Mouse (Mus musculus): ENCODE results near the gene Slc43a2.

Slc43a2 gene

GRCm38 (mm10) chr11:75531469-75532242 is at the start of gene Slc43a2:
Gene Slc43a2 (plus strand): TSS chr11:75531694.
- peak; percentile 97 for DNase-seq (ENCODE audit: low spot score)

GRCm38 (mm10) chr11:75486192-75486591 is 45.3 kb upstream of the Slc43a2 start:
- DNase-seq (ENCODE audit: low spot score): no peak

DNA sequence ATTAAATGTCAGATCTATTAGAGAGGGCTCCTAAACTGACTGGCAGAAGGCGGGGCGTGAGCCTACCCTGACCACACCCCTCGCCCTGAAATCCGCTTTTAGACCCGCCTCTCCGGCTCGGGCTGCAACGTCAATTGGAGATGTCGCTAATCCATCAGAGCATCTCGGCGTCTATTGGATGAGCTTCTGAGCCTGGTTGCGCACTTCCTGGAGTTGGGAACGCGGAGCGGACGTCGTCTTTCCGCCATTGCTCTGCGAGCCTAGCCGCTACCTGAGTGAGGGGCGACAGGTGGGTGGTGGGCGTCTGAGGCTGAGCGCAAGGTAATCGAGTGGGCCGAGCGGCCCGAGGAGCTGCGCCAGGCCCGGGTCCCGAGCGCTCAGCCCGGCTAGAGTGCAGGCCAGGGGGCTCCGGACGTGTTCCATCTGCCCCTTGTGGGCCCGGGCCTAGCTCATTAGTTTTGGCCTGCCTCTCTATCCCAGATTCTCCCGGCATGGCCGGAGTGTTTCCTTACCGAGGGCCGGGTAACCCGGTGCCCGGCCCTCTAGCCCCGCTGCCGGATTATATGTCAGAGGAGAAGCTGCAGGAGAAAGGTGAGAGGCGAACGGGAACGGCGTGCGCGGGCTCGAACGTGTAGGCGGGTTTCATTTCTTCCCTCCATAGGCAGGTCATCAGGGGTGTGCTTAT is 44.8 kb upstream of the Slc43a2 start, which contains the start of gene Prpf8:
Gene Prpf8 (plus strand): TSS at position 216 of the 685 bp plus-strand sequence.
- peak; percentile 99 for DNase-seq (ENCODE audit: low spot score)

DNA sequence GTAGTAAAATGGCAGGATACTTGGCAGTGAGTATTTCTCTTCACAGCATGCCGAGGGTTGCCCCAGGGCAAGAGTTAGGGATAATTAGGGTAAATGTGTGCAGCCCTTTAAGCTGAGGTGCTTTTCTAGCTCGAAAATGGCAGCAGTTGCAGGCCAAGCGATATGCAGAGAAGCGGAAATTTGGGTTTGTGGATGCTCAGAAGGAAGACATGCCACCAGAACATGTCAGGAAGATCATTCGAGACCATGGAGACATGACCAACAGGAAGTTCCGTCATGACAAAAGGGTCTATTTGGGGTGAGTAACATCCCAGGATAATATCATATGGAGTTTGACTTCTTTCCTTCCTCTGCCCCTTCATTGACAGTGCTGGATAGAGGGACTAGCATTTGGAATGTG is 44.0 kb upstream of the Slc43a2 start:
- no peak for DNase-seq (ENCODE audit: low spot score)

- DNase-seq (ENCODE audit: low spot score): no peak
Measured at GRCm38 (mm10) chr11:75494296-75495049, 37.0 kb upstream of the Slc43a2 start.

- DNase-seq (ENCODE audit: low spot score): no peak
Measured at GRCm38 (mm10) chr11:75498126-75498525, 33.4 kb upstream of the Slc43a2 start.

- DNase-seq (ENCODE audit: low spot score): no peak
Measured at GRCm38 (mm10) chr11:75508162-75508561, 23.3 kb upstream of the Slc43a2 start.

DNA sequence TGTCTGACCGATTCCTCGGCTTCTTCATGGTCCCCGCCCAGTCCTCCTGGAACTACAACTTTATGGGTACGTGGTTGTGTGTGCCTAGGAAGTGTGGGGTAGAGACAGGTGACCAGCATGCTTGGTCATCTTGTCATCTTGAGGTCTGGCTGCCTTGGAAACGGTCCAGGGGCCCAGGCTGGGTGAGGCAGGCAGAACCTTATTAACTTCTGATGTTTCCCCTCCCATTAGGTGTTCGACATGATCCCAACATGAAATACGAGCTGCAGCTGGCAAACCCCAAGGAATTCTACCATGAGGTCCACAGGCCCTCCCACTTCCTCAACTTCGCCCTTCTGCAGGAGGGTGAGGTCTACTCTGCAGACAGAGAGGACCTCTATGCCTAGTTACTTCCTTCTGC is 22.6 kb upstream of the Slc43a2 start:
- no peak for DNase-seq (ENCODE audit: low spot score)

GRCm38 (mm10) chr11:75509741-75510626 is 21.5 kb upstream of the Slc43a2 start, which contains the start of gene Rilp:
Gene Rilp (plus strand): TSS chr11:75510094.
- peak; percentile 42 for DNase-seq (ENCODE audit: low spot score)

DNA sequence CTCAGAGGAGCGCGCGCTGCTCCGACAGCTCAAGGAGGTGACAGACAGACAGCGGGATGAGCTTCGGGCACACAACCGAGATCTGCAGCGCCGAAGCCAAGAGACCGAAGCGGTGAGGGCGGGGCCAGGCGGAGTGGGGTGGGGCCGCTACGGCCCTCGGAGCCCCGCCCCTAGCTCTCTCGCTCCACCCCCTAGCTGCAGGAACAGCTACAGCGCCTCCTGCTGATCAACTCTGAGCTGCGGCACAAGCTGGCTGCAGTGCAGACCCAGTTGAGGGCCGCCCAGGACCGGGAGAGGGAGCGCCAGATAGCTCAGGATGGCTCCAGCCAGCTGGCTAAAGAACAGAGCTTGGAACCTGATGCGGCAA is 20.9 kb upstream of the Slc43a2 start:
- DNase-seq (ENCODE audit: low spot score): peak; percentile 93

GRCm38 (mm10) chr11:75511213-75511612 is 20.3 kb upstream of the Slc43a2 start:
- no peak for DNase-seq (ENCODE audit: low spot score)

DNA sequence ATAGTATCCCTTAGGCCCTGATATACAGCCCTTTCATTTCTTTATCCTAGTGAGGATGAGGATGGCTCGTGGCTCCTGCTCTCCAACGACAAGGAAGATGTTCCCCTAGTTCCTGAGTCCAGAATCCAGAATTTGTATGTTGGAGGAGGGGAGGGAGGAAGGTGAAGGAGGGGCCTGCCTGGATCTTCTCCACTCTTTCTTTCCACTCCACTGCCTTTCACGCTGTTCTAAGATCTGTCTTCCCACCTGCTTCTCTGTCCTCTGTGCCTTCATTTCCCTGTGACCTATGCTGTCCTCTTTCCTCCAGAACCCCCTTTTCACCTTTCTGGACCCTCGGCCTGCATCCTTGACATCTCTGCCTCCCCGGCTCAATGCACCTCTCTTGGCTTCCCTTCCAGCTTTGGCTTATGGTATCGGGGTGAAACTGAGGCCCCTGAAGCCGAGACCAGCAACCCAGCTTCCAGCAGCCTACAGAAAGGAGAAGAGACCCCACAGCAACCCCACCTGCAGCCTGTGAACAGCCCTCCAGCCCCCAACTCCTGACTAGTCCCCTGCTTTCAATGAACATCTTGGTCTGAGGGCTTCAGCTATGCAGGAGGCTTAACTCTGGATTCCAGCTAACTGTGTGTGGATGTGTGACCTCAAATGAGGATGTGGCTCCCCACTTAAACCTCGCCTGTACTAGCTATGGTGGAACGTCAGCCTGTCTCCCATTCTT is 19.0 kb upstream of the Slc43a2 start:
- DNase-seq (ENCODE audit: low spot score): no peak

DNA sequence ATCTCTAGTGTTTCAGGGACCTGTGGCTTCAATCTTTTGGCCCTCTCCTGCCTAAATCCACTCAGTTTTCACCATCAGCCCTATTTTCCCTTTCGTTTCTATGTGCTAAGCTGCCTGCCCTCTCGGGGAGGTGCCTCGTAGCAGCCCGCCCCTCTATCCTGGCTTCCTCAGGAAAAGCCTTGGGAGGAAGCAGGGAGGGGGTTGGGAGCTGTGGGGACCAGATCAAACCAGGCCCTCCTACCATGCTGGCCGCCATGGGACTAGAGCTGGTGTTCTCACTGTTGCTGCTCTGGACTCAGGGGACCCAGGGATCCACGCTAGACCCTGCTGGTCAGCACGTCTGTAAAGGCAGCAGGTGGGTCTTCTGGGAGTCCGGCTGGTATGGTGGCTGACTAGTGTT is 18.2 kb upstream of the Slc43a2 start, which contains the start of gene Scarf1:
Gene Scarf1 (plus strand): TSS at position 205 of the 400 bp plus-strand sequence.
- no peak for DNase-seq (ENCODE audit: low spot score)

DNA sequence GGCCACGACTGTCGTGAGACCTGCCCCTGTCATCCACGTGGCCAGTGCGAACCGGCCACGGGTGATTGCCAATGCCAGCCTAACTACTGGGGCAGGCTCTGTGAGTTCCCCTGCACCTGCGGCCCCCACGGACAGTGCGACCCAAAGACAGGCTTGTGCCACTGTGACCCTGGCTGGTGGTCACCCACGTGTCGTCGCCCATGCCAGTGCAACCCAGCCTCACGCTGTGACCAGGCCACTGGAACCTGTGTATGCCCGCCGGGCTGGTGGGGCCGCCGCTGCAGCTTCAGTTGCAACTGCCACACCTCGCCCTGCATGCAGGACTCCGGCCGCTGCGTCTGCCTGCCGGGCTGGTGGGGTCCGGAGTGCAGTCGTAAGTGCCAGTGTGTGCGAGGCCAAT is 16.3 kb upstream of the Slc43a2 start:
- DNase-seq (ENCODE audit: low spot score): no peak

DNA sequence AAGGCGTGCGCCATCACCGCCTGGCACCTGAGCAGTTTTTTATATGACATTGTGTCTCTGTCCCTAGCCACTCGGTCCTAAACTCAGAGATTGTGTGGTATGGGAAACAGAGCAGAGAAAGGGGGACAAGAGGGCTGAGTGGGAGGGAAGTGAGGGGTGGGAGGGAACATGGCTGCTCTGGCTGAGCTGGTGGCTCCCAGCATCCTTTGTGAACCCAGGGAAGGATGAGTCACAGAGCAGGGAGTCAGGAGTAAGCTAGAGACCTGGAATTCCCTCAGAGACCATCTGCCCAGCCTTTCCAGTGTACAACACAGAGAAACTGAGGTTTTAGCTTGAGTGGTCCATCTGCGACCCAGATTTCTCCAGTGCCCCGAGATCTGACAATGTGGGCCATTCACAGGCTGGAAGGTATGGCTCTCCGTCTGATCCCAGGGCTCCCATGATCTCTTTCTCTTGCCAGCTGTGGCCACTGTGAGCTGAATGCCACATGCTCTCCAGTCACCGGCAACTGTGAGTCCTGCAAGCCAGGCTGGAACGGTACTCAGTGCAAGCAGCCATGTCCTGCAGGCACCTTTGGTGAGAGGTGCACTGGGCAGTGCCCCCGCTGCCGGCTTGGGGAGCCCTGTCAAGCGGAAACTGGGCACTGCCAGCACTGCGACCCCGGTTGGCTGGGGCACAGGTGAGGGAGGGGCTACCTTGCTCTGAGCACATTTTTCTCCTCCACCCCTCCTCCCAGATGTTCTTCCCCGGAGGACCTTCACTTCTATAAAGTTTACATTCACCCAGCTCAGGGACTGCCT is 11.5 kb upstream of the Slc43a2 start:
- DNase-seq (ENCODE audit: low spot score): no peak

DNA sequence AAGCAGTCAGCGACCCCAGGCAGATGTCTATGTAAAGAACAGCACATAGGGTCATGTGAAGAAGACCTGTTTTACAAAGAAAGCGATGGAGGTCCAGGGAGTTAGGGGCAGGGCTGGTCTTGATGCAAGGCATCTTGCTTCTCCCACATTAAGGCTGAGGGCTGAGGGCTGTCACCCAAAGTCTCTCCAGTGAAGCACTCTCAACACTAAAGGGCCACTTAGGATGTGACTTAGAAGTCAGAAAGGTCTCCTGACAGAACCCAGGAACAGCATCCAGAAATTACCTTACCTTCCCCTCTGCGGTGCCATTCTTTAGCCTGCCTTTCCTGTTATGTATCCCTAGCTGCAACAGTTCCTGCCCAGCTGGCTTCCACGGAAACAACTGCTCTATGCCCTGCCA is 9.9 kb upstream of the Slc43a2 start:
- DNase-seq (ENCODE audit: low spot score): no peak

- no peak for DNase-seq (ENCODE audit: low spot score)
Measured at GRCm38 (mm10) chr11:75522793-75523192, 8.7 kb upstream of the Slc43a2 start.

DNA sequence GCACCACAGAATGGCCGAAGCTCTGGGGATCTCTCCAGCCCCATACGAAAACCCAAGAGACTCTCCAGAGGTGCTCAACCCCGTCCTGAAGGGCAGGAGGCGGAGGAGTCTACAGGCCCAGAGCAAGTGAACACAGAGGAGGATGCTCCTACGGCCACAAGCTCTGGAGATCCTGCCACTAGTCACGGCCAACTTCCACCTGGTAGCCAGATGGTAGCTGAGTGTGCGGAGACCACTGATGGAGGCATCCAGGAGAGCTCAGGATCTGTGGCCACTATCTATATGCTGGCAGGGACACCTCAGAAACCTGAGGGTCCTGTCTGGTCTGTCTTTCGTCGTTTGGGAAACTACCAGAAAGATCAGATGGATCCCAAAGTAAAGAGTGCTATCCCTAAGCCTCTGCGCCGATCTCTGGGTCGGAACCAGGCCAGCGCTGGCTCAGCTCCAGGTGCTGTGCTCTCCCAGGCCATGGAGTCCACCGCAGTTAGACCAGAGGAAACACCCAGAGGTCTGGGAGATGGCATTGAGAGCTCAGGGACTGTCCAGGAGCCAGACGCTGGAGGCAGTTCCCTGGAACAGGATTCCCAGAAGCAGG is 5.9 kb upstream of the Slc43a2 start:
- no peak for DNase-seq (ENCODE audit: low spot score)

GRCm38 (mm10) chr11:75526943-75527342 is 4.6 kb upstream of the Slc43a2 start:
- DNase-seq (ENCODE audit: low spot score): no peak

- no peak for DNase-seq (ENCODE audit: low spot score)
Measured at GRCm38 (mm10) chr11:75529771-75530170, 1.7 kb upstream of the Slc43a2 start.
